Mouse (Mus musculus): ENCODE results near the gene Pkp4.

Pkp4 gene

DNA sequence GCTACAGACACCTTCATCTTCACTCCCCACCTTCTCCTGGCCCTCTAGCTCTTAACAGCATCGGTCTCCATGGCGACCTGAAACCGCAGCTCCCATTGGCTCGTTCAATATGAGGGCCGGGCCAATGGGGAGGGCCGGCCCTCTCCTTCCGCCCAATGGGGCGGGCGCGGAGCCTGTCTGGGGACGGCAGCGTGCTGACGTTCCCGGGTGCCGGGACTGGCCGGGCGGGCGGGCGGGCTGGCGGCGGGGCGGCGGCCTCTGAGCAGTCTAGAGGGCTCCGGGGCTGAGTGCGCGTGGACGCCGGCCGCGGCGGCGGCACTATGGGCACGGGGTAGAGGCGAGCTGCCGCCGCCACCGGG lies at the start of gene Pkp4, which contains the start of gene Ccdc148:
Gene Pkp4 (plus strand): TSS at position 246 of the 359 bp plus-strand sequence.
Gene Ccdc148 (minus strand): TSS at position 79 of the 359 bp plus-strand sequence.
- in situ Hi-C loops (cut with MboI, MseI) = loop anchor here (10.0 kb wide), 1 partner anchor 334 kb away; no protein-coding TSS in a partner anchor

DNA sequence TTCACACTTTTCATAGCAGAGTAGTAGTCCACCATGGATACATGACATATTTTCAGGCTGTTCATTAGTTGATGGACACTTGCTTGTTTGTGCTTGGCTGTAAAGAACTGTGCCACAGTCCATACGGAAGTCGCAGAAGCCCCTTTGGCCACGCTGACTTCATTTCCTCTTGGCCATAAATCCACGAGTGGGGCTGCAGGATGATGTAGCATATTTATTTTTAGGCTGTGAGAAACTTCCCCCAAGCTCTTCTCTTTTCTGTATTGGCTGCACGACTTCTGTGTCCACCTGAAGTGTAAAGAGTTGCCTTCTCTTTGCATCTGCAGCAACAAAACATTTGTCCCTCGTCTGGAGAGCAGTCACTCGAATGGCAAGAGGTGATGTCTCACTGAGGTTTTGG lies 31.6 kb upstream of the Pkp4 start:
- in situ Hi-C loops (cut with MboI, MseI) = loop anchor here (5.0 kb wide), 1 partner anchor 267 kb away; no protein-coding TSS in a partner anchor

DNA sequence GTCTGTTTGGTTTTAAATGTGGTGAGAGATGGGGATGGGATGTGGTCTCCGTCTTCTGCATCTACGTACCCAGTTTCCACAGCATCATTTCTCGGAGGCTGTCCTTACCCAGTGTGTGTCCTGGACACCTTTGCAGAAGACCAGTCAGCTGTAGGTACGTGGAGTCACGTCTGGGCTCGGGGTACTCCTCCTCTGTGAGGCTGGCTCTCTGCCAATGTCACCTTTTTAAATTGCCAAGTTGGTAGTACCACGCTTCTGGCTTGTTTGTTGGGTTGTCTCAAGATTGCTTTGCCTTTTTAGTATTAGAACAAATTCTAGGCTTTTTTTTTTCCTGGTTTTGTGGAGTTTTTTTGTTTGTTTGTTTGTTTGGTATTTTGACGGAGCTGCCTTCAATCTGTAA lies 30.8 kb upstream of the Pkp4 start:
- in situ Hi-C loops (cut with MboI, MseI) = loop anchor here (5.0 kb wide), 2 partner anchors 83 to 268 kb away; no protein-coding TSS in a partner anchor

DNA sequence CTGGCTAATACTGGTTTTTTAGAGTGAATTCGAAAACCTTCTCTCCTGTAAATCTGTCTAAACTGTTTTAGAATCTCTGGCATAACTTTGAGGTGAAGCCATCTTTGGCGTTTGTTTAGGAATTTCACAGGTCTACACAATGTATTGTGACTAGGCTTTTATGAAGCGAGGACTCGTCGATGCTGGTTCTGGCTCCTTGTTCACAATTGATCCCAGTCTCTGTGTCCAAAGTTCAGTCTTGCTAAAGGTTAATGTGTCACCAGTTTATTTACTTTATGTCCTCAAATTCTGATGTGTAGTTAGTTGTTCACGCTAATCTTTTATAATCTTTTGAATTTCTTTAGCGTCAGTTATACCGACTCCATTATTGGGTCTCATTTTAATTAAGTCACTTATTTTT lies 29.6 kb upstream of the Pkp4 start:
- in situ Hi-C loops (cut with MboI, MseI) = loop anchor here (5.0 kb wide), 1 partner anchor 84 kb away; no protein-coding TSS in a partner anchor

DNA sequence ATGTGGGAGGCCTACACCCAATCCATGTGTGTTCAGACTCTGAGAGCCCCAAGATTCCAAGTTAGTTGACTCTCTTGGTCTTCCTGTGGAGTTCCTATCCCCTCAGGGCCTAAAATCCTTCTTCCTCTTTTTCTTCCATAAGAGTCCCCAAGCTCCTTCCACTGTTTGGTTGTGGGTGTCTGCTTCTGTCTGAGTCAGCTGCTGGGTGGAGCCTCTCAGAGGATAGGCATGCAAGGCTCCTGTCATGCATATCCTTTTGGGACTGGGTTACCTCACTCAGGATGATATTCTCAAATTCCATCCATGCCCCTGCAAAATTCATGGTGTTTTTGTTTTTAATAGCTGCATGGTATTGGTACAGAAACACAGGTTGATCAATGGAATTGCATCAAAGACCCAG lies 5.2 kb upstream of the Pkp4 start:
- in situ Hi-C loops (cut with MboI, MseI) = loop anchor here (10.0 kb wide), 1 partner anchor 971 kb away; no protein-coding TSS in a partner anchor

DNA sequence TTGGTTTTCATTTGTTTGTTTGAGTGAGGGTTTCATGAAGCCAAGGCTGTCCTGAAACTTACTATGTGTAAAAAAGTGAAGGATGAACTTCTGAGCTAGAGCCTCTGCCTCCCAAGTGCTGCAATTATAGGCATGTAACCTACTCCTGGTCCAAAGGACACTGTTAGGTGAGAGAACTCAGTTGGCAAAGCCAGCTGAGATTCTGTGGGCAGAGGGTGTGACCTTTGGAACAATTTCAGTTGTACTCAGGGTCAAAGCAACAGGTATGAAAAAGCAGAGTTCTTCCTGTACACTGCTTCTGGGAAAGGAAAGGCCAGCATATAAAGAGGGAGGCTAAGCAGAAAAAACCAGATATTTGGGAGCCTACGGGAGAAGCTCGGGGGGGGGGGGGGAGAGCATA lies 2.5 kb upstream of the Pkp4 start:
- in situ Hi-C loops (cut with MboI, MseI) = loop anchor here (10.0 kb wide), 1 partner anchor 973 kb away; no protein-coding TSS in a partner anchor

DNA sequence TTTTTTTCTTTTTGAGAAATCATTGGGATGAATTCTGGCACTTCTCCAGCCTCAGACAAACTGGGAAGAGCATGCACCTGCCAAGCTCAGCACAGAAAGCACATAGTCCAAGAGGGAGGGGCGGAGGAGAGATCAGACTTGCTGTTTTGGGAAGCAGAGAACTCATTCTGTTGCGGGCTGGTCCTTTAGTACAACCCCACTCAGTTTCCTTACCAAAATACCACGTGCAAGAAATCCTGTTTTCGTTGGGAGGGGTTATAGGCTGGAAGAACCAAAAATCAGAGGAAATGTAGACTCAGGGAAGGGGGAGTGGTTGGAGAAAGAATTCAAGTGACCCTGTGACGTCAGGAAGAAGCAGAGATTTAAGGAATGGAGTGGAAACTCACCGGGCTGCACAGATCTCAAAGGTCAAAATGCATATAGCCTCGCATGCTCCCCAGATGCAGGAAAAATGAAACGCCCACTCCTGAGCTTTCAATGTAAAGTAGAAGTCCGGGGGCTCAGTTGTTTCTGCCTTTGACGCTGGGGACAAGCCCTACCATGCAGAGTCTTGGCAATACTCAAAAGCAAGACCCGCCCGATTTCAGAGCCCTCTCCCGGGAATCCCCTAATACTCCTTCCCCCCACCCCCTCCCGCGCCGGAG lies 567 bp upstream of the Pkp4 start:
- in situ Hi-C loops (cut with MboI, MseI) = loop anchor here (10.0 kb wide), 2 partner anchors 335 to 975 kb away; no protein-coding TSS in a partner anchor

DNA sequence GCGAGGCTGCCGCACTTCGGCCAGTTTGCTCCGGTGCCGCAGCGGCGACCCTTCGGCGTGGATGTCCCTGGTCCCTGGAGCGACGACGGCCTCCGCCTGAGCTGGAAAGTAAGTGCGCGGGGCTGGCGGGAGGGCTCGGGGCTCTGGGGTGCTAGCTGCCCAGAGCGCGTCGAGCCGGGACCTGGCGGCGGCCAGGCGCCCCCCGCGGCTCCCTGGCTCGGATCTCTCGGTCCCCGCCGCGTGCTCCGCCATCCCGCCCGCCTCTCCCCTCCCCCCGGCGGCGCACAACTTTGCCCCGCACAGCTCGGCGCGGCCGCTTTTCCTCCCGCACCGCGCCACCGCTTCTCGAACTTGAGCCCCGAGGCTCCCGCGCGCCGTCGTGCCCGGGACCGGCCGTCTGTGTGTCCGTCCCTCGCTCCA lies 381 bp downstream of the Pkp4 start:
- in situ Hi-C loops (cut with MboI, MseI) = loop anchor here (10.0 kb wide), 1 partner anchor 334 kb away; no protein-coding TSS in a partner anchor

DNA sequence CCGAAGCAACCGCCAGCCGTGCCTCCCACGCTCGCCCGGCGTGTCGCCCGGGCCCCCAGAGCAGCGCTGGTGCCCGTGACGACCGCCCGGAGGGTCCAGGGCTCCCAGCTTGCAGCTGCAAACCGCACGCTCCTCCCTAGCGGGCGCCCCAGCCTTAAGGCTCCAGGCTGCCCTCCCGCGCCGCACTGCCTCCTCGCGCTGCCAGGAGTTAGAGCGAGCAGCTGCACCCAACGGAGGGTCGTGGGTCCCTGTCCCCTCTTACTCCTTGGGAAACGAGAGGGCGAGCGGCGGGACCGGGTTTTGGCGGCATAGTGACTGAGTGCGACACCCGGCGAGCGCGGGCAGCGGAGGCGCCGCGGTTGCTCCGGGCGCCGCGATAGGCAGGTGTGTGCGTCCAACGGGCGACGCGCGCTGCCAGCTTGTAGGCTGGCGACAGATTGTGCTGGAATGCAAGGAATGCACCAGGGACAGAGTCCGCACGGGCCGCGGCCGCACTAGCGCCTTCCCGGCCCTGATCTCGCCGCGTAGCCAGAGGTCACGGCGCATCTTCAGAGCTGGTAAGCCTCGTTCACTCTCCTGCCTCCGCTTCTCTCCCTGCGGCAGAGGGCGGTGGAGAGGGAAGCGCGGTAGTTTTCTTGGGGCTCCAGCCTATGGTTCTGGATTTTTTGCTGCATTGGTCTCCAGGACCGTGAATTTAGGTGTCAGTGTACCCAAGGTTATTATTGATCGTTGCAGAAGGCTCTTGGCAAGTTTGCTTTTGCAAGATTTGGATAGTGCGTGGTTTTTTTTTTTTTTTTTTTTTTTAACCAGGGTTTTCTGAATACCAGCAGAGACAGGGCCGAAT lies 1.0 kb downstream of the Pkp4 start:
- in situ Hi-C loops (cut with MboI, MseI) = loop anchor here (10.0 kb wide), 1 partner anchor 333 kb away; no protein-coding TSS in a partner anchor

DNA sequence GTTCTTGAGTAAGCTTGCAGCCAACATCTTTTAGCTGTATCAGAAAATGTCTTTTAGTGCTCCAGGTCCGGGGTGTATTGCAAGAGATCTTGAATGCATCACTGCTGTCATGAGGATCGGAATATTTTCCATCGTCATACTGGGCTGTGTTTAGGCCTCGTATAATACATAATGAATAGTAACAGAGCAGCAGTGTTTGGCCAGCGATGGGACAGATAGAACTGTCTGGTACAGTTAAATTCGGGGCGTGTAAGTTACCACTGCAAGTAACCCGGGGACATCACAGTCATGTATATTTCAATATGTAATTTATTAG lies 1.6 kb downstream of the Pkp4 start:
- in situ Hi-C loops (cut with MboI, MseI) = loop anchor here (10.0 kb wide), 1 partner anchor 333 kb away; no protein-coding TSS in a partner anchor

DNA sequence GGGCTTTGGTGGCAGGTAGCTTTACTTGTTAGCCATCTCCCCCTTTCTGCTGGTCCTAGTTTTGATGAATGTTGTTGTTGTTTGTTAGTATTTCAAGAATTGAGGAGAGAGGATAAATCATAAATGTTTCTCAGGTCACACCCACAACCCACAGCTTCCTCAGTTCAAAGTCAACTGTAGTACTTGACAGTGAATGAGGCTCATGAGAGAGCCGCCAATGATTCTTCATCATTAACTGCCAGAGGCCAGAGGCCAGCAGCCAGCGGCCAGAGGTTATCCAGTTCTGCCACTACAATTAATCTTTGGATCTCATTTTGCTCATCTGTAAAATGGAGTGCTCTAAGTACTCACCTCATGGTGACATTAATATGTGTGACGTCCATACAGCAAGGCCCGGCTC lies 6.3 kb downstream of the Pkp4 start:
- in situ Hi-C loops (cut with MboI, MseI) = loop anchor here (10.0 kb wide), 1 partner anchor 328 kb away; no protein-coding TSS in a partner anchor

DNA sequence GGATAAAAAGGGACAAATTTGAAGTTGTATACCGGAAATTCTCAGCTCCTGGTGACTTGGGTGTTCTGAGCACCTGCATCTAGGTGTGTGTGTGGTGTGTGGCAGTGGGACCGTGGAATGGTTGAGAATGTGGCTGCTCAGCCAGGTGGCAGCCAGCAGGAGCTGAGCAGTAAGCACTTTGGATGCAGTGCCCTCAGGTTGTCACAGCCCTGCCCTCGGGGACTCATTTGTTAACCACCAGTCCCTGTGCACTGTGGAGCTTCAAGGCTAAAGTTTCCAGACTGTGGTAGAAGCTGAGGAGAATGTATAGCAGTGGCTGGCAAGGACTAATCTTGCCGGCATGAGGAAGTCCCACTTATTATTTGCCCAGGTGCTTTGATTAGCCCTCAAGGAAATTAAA lies 7.2 kb downstream of the Pkp4 start:
- in situ Hi-C loops (cut with MboI, MseI) = loop anchor here (10.0 kb wide), 1 partner anchor 327 kb away; no protein-coding TSS in a partner anchor

DNA sequence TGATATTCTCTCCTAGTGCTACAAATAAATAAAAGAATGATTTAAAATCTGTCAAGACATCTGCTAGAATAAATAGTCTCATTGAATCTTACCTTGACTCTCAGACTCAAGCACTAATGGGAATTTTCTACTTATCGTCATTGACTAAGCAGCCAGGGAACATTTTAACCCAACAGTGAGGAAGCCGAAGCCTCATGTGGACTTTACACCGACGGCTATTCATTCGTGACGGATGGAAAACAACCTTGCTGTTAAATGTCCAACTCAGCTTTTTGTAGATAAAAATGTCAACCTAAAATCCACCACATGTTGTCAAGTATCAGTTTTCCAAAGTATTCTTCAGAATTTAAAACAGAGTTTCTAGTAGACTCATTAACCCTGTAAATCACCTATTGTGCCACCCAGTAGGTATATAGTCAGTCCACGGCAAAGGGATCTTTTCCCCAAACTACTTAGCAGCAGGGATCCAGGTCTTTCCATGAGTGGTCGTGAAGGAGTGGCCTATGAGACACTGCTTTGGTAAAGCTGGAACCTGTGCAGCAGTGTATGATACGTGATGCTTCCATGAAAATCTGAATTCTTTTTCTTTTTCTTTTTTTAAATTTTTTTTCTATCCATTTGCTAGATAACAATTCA lies 9.0 kb downstream of the Pkp4 start:
- in situ Hi-C loops (cut with MboI, MseI) = loop anchor here (10.0 kb wide), 1 partner anchor 325 kb away; no protein-coding TSS in a partner anchor

DNA sequence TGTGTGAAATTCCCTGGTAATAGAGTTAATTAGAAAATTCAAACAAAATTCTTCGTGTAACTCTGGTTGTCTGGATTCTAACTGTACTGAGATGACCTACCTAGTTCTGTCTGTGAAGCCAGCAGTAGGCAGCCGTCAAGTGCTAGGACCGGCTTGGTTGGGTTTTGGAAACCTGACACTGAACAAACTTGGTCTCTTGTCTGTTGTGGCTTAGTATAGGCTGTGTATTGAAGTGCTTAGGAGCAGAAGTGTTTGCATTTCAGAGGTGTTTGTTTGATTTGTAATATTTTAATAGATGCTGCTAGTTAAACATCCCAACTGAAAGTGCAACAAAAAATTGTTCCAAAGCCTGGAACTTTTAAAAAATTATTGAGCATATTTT lies 9.5 kb downstream of the Pkp4 start:
- in situ Hi-C loops (cut with MboI, MseI) = no loop called here

DNA sequence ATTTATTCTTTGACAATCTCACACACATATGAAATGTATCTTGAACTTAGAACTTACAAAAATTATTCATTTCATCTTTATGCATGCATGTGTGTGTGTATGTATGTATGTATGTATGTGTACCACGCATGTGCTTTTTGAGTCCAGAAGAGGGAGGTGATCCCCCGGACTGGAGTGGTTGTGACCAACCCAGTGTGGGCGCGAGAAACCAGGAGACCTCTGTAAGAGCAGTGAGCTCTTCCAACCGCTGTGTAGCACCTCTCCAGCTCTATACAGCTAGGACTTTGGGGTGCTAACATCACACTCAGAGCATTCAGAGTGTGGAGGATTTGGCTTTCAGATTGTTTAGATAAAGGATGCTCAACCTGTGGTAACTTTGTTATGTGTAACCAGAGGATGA lies 9.9 kb downstream of the Pkp4 start:
- in situ Hi-C loops (cut with MboI, MseI) = no loop called here

DNA sequence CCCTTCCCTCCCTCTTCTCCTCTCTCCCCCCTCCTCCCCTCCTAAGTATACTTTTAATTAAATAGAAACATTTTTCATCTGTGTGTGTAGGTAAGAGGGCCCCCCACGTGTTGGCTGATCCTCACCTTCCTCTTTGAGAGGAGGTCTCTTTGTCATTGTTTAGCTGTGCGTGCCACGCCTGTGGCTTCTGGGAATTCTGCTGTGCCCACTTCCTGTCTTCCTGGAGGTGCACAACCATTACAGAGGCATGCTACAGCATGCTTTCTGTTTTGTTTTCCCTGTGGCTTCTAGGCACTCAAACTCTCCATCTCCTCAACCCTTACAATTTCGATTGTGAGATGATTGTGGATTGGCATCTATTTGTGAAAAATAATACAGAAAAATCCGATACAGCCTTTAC lies 10.9 kb downstream of the Pkp4 start:
- in situ Hi-C loops (cut with MboI, MseI) = no loop called here

DNA sequence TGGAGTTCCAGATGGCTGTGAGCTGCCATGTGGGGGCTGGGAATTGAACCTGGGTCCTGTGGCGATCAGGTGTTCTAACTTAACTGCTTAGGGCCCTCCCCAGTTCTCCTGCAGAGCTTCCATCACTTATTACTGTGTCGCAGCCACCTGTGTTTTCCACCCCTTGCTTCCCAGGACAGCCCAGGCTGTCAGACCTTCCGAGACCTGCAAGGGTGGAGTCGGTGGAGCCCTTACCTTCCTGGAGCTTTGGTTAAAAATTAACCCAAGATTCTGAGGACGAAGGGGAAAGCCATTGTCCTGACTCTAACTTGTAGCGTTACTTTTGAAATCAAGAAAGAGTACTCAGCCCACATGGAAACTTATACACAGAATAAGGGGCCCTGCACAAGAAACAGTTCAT lies 15.3 kb downstream of the Pkp4 start:
- in situ Hi-C loops (cut with MboI, MseI) = no loop called here

DNA sequence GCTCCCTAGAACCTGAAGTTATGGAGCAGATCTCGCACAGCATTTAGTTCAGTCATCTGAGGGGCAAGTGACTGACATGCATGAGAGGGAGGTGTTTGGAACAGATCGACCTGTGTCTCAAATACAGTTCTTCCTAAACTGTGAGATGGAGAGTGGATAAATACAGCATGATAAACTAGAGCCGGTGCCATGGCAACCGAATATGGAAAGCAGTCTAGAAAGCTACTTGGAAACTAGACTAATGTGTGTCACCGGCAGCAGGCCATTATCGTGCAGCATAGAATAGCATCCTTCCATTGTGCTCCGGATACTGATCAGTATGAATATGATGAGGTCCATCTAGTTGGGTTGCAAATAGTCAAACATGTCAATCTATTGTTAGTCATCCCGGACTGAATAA lies 17.5 kb downstream of the Pkp4 start:
- in situ Hi-C loops (cut with MboI, MseI) = no loop called here

DNA sequence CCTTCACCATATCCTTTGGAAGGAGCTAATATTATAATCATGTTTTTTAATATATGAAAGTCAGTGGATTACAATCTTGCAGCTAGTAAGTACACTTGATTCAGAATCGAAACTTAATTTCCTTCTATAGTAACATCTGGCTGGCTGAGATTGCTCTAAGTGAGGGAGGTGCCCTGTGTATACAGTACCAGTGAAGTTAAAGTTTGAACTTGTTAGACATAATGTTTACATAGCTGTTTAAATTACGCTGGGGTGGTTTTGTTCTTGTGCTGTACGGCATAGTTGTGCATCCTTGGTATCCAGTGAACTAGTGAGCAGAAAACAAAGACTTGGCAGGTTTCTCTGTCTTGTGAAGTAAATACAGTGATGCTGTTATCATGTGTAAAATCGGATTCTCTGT lies 18.3 kb downstream of the Pkp4 start:
- in situ Hi-C loops (cut with MboI, MseI) = no loop called here

DNA sequence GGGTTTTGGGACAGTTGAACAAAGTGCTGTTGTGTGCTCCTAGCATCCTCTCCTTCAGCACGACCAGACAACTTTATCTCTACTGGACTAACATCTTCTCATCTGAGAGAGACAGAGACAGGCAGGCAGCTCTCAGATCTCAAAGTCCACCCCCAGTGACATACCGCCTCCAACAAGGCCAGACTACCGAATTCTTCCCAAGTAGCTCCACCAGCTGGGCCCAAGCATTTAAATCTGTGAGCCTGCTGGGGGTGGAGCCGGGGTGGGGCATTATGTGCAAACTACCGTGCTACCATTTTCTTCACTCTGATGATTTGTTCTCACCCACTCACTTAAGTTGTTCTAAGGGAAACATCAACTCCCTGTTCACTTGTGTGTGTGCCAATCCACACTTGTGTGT lies 18.8 kb downstream of the Pkp4 start:
- in situ Hi-C loops (cut with MboI, MseI) = no loop called here

DNA sequence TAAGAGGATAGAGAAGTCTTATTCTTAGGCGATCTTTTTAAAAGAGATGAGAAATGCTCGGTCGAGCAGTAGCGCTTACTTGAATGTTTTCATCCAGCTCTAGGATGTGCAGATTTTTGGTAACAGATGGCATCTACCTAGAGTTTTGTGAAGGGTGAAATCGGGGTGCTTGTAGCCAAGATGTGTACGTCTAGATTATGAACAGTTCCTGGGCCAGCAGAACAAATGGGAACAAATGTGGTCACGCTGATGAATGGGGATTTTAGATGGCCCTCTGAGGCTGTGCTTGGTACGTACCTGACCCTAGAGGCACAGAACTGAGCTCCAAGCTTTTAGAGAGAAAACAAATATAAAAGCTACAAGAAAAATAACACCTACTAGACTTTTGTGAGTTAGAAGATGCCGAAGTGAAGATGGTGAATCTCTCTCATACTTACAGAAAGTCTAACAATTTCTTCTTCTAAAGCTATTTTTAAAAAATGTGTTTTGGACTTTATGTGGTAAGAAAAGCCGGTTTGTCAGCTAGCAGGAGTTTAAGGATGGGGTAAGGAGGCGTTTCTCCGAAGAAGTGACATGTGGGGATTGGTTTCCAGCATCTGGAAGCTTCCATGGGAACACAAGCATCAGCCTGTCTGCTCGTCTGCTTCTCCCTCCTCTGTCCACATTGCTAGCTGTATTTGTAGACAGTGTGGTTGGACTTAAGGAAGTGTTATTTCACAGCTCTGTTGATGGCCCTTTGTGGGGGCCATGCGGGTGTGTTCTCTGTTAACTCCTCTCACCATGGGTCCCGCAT lies 20.9 kb downstream of the Pkp4 start:
- in situ Hi-C loops (cut with MboI, MseI) = no loop called here

Measured in regulatory T cell (primary cell).